Mouse (Mus musculus) bone marrow, adult 2 months (tissue): ENCODE data around the gene Slc4a1.
"Not testable (repeated sequence)": the region's sequence is repeated elsewhere in the genome, so short reads cannot be mapped to it uniquely, and the experiment has no call there.

Source experiments
- CTCF ChIP-seq: fragments of 200-500 bp; IDR thresholded peaks from 2 replicates; pipeline ENCODE4 v1.5.1; 2011; ENCODE audit warnings: low read length, control low read depth; ENCODE audit not compliant: control insufficient read depth, insufficient read depth
- POLR2A ChIP-seq: fragments of 200-500 bp; IDR thresholded peaks from 2 replicates; pipeline ENCODE4 v1.6.1; 2011; ENCODE audit warnings: low read depth, mild to moderate bottlenecking, control low read depth, low read length, borderline replicate concordance; ENCODE audit not compliant: control insufficient read depth

DNA sequence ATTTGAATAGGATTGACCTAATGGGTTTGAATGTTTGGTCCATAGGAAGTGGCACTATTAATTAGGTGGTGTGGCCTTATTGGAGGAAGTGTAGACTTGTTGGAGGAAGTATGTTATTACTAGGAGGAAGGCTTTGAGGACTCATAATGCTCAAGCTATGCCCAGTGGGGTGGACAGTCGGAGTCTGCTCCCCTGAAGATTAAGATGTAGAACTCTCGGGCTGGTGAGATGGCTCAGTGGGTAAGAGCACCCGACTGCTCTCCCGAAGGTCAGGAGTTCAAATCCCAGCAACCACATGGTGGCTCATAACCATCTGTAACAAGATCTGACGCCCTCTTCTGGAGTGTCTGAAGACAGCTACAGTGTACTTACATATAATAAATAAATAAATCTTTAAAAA lies 23.4 kb upstream of the Slc4a1 start:
- TF ChIP-seq POLR2A, CTCF: not testable (repeated sequence)
